18 mouse cellular contexts compared by ENCODE assay signal in genomic region chr7:28196528-28196927, GRCm38 (mm10). TPM values are rescaled to one million over a fixed set of nuclear protein-coding genes. Genes with fewer than 3 reads are reported as not detected.
DNase-seq lines count a peak whose midpoint lies in the region; ATAC-seq and TF ChIP-seq lines count a peak whose summit lies in the region.
"Had no signal": no experiment of that assay in that cellular context is flagged by ENCODE, and none has a peak within 500 bp of the region (broad histone marks: within the 10 kb centered on the region; RNA-seq: fewer than 3 reads in every experiment).

No protein-coding gene starts in this region.

- no peaks in the 10 kb centered on the region for H3K4me1 ChIP-seq in liver, adult 2 months (ENCODE audit: control insufficient read depth, insufficient read depth, low read length)
- no peaks in the 10 kb centered on the region for H3K4me1 ChIP-seq in liver, embryonic 12.5 days
- H3K4me1 ChIP-seq: heart, embryonic 10.5 days; limb, embryonic 15.5 days; neural tube, embryonic 12.5 days had no signal

- peak; percentile 42 to 49 for DNase-seq in cerebellum, postnatal 10 days
- no peak for DNase-seq in cerebellum, postnatal 4 days (ENCODE audit: low spot score in 2 of 2)
- DNase-seq in heart, postnatal 14 days: peak; percentile 20 to 26
- no peak for DNase-seq in heart, postnatal 25 days (ENCODE audit: low spot score)
- peak; percentile 42 for DNase-seq in liver, adult 2 months (ENCODE audit: extremely low read depth, low read depth, low spot score)
- DNase-seq in right cerebral cortex, postnatal 25 days: no peak
- DNase-seq: adrenal gland, postnatal 25 days; kidney, adult 9 months; layer of hippocampus, adult 9-11 months; lung, adult 18-20 months; thymus, postnatal 14 days had no signal

- TF ChIP-seq CTCF in liver, adult 2 months (IDR thresholded peaks at IDR 0.05; ENCODE audit: low read depth, low read length): no peak

- no peaks in the 10 kb centered on the region for H3K79me2 ChIP-seq in liver, adult 2 months (ENCODE audit: control insufficient read depth, insufficient read depth, low read length)
- no peaks in the 10 kb centered on the region for H3K79me2 ChIP-seq in myocyte (ENCODE audit: control insufficient read depth, insufficient read depth)

- no peak overlapping the region for H3ac ChIP-seq in myocyte (ENCODE audit: control insufficient read depth, insufficient read length)

- H3K36me3 ChIP-seq in liver, adult 2 months (ENCODE audit: control insufficient read depth, insufficient read depth, low read length): no peaks in the 10 kb centered on the region
- peaks cover 27% of the 10 kb centered on the region for H3K36me3 ChIP-seq in liver, embryonic 12.5 days
- no peaks in the 10 kb centered on the region for H3K36me3 ChIP-seq in myocyte (ENCODE audit: control insufficient read depth, insufficient read depth)

- H3K27me3 ChIP-seq in liver, adult 2 months (ENCODE audit: control insufficient read depth, insufficient read depth, low read length): no peaks in the 10 kb centered on the region
- H3K27me3 ChIP-seq in liver, embryonic 12.5 days (replicated peaks): no peaks in the 10 kb centered on the region
- no peaks in the 10 kb centered on the region for H3K27me3 ChIP-seq in myocyte (ENCODE audit: control insufficient read depth, insufficient read depth, insufficient read length)
- H3K27me3 ChIP-seq: limb, embryonic 15.5 days; neural tube, embryonic 12.5 days had no signal

- no peak overlapping the region for H3K27ac ChIP-seq in liver, adult 2 months (replicated peaks; ENCODE audit: insufficient read depth, low read depth, low read length)
- no peak overlapping the region for H3K27ac ChIP-seq in liver, embryonic 12.5 days
- H3K27ac ChIP-seq: heart, embryonic 10.5 days; limb, embryonic 15.5 days; neural tube, embryonic 12.5 days; stomach, postnatal 0 days had no signal

- ATAC-seq in liver, embryonic 12.5 days: no peak
- ATAC-seq: forebrain, embryonic 14.5 days had no signal

- no peak for TF ChIP-seq POLR2A in liver, adult 2 months (IDR thresholded peaks at IDR 0.05; ENCODE audit: extremely low read depth, insufficient read depth, low read length)
- no peak for TF ChIP-seq POLR2A in myocyte (IDR thresholded peaks at IDR 0.05; ENCODE audit: insufficient read length, low read depth)

- no peaks in the 10 kb centered on the region for H3K9me3 ChIP-seq in liver, embryonic 12.5 days (replicated peaks)
- H3K9me3 ChIP-seq: heart, embryonic 10.5 days; limb, embryonic 15.5 days; neural tube, embryonic 12.5 days had no signal

- no peak overlapping the region for H3K4me2 ChIP-seq in liver, embryonic 12.5 days
- no peak overlapping the region for H3K4me2 ChIP-seq in myocyte (ENCODE audit: low read depth)
- H3K4me2 ChIP-seq: limb, embryonic 15.5 days; neural tube, embryonic 12.5 days had no signal

- 74% methylated on average over 14 of the region's 14 CpGs for whole genome bisulfite sequencing in liver, adult 2 months
- WGBS in liver, embryonic 12.5 days (ENCODE audit: insufficient replicate concordance): 78% methylated on average over 14 of the region's 14 CpGs

- intact Hi-C loops in heart, postnatal 14 days (cut with DNase I): no loop called here
- intact Hi-C loops in heart, postnatal 25 days (cut with DNase I): no loop called here

- no peak overlapping the region for H3K4me3 ChIP-seq in liver, adult 2 months (ENCODE audit: insufficient read depth, low read depth, low read length)
- no peak overlapping the region for H3K4me3 ChIP-seq in liver, embryonic 12.5 days
- H3K4me3 ChIP-seq in myocyte: no peak overlapping the region
- H3K4me3 ChIP-seq: heart, embryonic 10.5 days; limb, embryonic 15.5 days; neural tube, embryonic 12.5 days had no signal

- H3K9ac ChIP-seq in liver, adult 2 months (ENCODE audit: low read depth, low read length): no peak overlapping the region
- H3K9ac ChIP-seq in liver, embryonic 12.5 days: no peak overlapping the region
- H3K9ac ChIP-seq: limb, embryonic 15.5 days; neural tube, embryonic 12.5 days had no signal

TF ChIP-seq in myocyte, 11 proteins besides CTCF, POLR2A, EP300 and RAD21:
- TF ChIP-seq SRF (IDR thresholded peaks at IDR 0.05; ENCODE audit: control insufficient read depth, insufficient read length, low read depth) (peak; percentile 69), POLR2AphosphoS2 (IDR thresholded peaks at IDR 0.05; ENCODE audit: insufficient read length, low read depth) (no peak)

RNA-seq across cellular contexts. Expression of gene Dyrk1b, which starts 17.3 kb away (rescaled TPM):
- 10 to 100 TPM; 37.4 to 40.8 TPM for total RNA-seq in heart, postnatal 14 days (2021)
- 10 to 100 TPM; 30.5 to 32.0 TPM for total RNA-seq in heart, postnatal 25 days (2021)
- total RNA-seq in liver, adult 2 months (2014; rRNA removed): 7.0 and 9.7 TPM in 2 replicates
- 14.8 and 16.6 TPM in 2 replicates for polyA plus RNA-seq in liver, adult 2 months (2012; rRNA removed)
- polyA plus RNA-seq in liver, embryonic 12.5 days (2016; fragmentation: Nextera tagmentation; extraction: Ambion mirVana): 2.8 and 3.1 TPM in 2 replicates
- polyA plus RNA-seq in myocyte (2012; fragmentation: generic; extraction: Trizol): 25.1 TPM

RNA-seq across cellular contexts. Expression of gene Fbl, which starts 27.0 kb away (rescaled TPM):
- total RNA-seq in heart, postnatal 14 days (2021): 10 to 100 TPM; 31.2 to 37.7 TPM
- total RNA-seq in heart, postnatal 25 days (2021): 10 to 100 TPM; 32.2 to 35.3 TPM
- total RNA-seq in liver, adult 2 months (2014; rRNA removed): 34.0 and 38.6 TPM in 2 replicates
- 32.7 and 36.0 TPM in 2 replicates for polyA plus RNA-seq in liver, adult 2 months (2012; rRNA removed)
- 150 and 152 TPM in 2 replicates for polyA plus RNA-seq in liver, embryonic 12.5 days (2016; fragmentation: Nextera tagmentation; extraction: Ambion mirVana)
- 155 TPM for polyA plus RNA-seq in myocyte (2012; fragmentation: generic; extraction: Trizol)

Comparison
In these comparisons a context has a peak if more than half of its experiments do, and no peak if none do; other contexts are left out.
1. DNase-seq: peak in cerebellum, postnatal 10 days (2 of 2), heart, postnatal 14 days (2 of 2) and liver, adult 2 months (single experiment); none in cerebellum, postnatal 4 days (0 of 2), heart, postnatal 25 days (single experiment) and right cerebral cortex, postnatal 25 days (single experiment).